Mouse (Mus musculus) right cerebral cortex, postnatal 10 days (tissue): ENCODE results near the gene Gm8050.
A peak's percentile ranks its signal among the peaks of the same experiment; 100 is the strongest.
"Not testable (repeated sequence)": the region's sequence is repeated elsewhere in the genome, so short reads cannot be mapped to it uniquely, and the experiment has no call there.

Source experiments
- DNase-seq, 2 experiments: peaks; one replicate each; pipeline ENCODE4 v3.0.0; 2021; ENCODE audit warnings: low spot score in 2 of 2

The Gm8050 gene

GRCm38 (mm10) chr14:6720151-6720550 is at the start of gene Gm8050:
Gene Gm8050 (minus strand): TSS chr14:6720251.
- not testable (repeated sequence) for DNase-seq

- peak in 1 of 2 experiments; percentile 22 for DNase-seq
These were observed 37.1 kb upstream of the Gm8050 start for GRCm38 (mm10) chr14:6757231-6757536.

GRCm38 (mm10) chr14:6756384-6757230 is 36.6 kb upstream of the Gm8050 start:
- DNase-seq, result peak; percentile 21 to 23

- not testable (repeated sequence) for DNase-seq
These were observed 22.2 kb upstream of the Gm8050 start, which contains the start of gene Gm3636 for GRCm38 (mm10) chr14:6742232-6742631. Gene Gm3636 (minus strand): TSS chr14:6742332.

- DNase-seq, result not testable (repeated sequence)
These were observed 36.0 kb downstream of the Gm8050 start, which contains the start of gene Gm10251 for GRCm38 (mm10) chr14:6684070-6684469. Gene Gm10251 (minus strand): TSS chr14:6684170.
